Mouse (Mus musculus) hindbrain, postnatal 0 days (tissue): ENCODE measurements around the gene Crocc2. TPM values are rescaled to one million over a fixed set of nuclear protein-coding genes. Genes with fewer than 3 reads are reported as not detected.
"Not testable (repeated sequence)": the region's sequence is repeated elsewhere in the genome, so short reads cannot be mapped to it uniquely, and the experiment has no call there.

Experiments used
- ATAC-seq: fragments of 200-750 bp; cut with Nextera tagmentation; 2 replicates; pipeline ENCODE4 v1.8.0; 2017; ENCODE audit warnings: mild to moderate bottlenecking, moderate TSS enrichment, moderate library complexity
- DNase-seq: peaks from one replicate; pipeline ENCODE4 v3.0.0-alpha.2; 2015; ENCODE audit warnings: low spot score
- H3K27ac ChIP-seq: fragments of 300-500 bp; sonication (generic); 2 replicates; pipeline ENCODE4 v1.5.1; 2014; ENCODE audit warnings: mild to moderate bottlenecking
- H3K27me3 ChIP-seq: fragments of 300-500 bp; sonication (generic); 2 replicates; pipeline ENCODE4 v1.6.1; 2014; ENCODE audit warnings: low read length, mixed read lengths; ENCODE audit not compliant: insufficient read depth
- H3K36me3 ChIP-seq: fragments of 300-500 bp; sonication (generic); 2 replicates; pipeline ENCODE4 v1.6.1; 2014; ENCODE audit warnings: low read length, mixed read lengths; ENCODE audit not compliant: insufficient read depth
- H3K4me1 ChIP-seq: fragments of 300-500 bp; sonication (generic); 2 replicates; pipeline ENCODE4 v1.6.1; 2014; ENCODE audit warnings: antibody characterized with exemption, low read length, mixed read lengths; ENCODE audit not compliant: insufficient read depth
- H3K4me2 ChIP-seq: fragments of 300-500 bp; sonication (generic); 2 replicates; pipeline ENCODE4 v1.6.1; 2014; ENCODE audit warnings: low read depth, mild to moderate bottlenecking, low read length, moderate library complexity, mixed read lengths
- H3K4me3 ChIP-seq: fragments of 300-500 bp; sonication (generic); 2 replicates; pipeline ENCODE4 v1.5.1; 2014; ENCODE audit warnings: low read length
- H3K9ac ChIP-seq: fragments of 300-500 bp; sonication (generic); replicated peaks from 2 replicates; pipeline ENCODE4 v1.6.1; 2014; ENCODE audit warnings: mild to moderate bottlenecking, low read length, moderate library complexity, mixed read lengths
- H3K9me3 ChIP-seq: fragments of 300-500 bp; sonication (generic); 2 replicates; pipeline ENCODE4 v1.6.1; 2016; ENCODE audit warnings: low read length, mixed read lengths
- CTCF ChIP-seq: IDR thresholded peaks from 2 replicates; pipeline ENCODE4 v1.5.1; 2016; ENCODE audit warnings: antibody characterized with exemption, control low read depth, low read depth
- whole genome bisulfite sequencing: fragments of 180-500 bp; shearing (Covaris S2); extraction: QIAGEN DNeasy Blood & Tissue Kit; methylation state at CpG from one replicate; pipeline ENCODE4 v1.1.7; 2014; 5-methylcytosine and 5-hydroxymethylcytosine counted together
- polyA plus RNA-seq: library from polyadenylated mRNA; unstranded; fragments of >200 nt; fragmentation: Nextera tagmentation; extraction: Ambion mirVana; gene quantifications from 2 replicates; pipeline ENCODE4 v1.2.1, GENCODE M21; 2015
- total RNA-seq: library from RNA; depleted of rRNA; stranded (reverse); fragments of >200 nt; gene quantifications from 2 replicates; pipeline ENCODE4 v1.2.3, GENCODE M21; 2014

Crocc2 gene
- total and polyA plus RNA-seq, 2 experiments from 2014 or later: 0.63 to 1.1 TPM

DNA sequence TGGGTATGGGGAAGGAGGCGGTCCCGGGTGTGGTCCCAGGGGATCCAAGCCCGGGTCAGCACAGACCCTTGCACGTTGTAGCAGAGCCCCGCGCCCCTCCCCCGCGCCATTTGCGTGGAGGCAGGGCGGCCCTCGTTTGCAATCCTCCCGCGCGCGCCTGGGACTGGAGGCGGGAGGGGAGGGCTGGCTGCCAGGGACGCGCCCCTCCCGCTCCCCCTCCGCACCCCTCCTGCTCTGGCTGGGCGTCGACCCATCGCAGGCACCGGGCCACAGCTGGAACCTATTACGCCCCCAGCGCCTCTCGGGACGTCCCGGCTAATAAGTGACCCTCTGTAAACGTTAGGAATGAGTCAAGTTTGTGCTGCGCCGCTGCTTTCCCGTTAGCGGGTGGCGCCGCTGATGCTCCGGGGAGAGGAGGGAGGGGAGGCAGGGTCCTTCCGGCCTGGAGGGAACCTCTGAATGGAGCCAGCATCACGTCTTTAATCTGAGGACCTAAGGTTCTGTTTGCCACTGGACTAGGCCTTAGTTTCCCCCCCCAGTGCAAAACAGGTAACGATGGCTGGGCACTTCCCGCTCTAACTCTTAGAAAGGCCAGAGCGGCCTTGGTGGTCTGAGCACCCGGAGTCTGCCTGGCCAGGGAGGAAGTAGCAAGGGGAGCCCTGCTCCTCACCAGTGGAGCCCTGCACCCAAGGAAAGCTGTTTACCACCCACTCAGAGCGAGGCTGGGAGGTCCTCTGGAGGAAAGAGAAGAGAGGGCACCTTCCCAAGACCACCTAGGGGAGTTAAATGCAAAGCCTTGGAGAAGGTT, 8.2 kb downstream of the Crocc2 start:
- DNase-seq (peak; percentile 61), ATAC-seq (peak; percentile 66)
- TF ChIP-seq CTCF: no peak
- H3K9ac ChIP-seq: peak overlapping the region; percentile 44
- no peaks in the 10 kb centered on the region for H3K36me3 ChIP-seq
- no peak overlapping the region for H3K27ac ChIP-seq
- H3K27me3 ChIP-seq: no peaks in the 10 kb centered on the region
- H3K9me3 ChIP-seq: no peaks in the 10 kb centered on the region
- WGBS: 3% methylated on average over 40 of the region's 44 CpGs
- H3K4me1 ChIP-seq: peaks cover 11% of the 10 kb centered on the region
- H3K4me3 ChIP-seq: peak overlapping the region; percentile 33
- peak overlapping the region; percentile 84 for H3K4me2 ChIP-seq

- no peak overlapping the region for H3K27ac ChIP-seq
- no peak overlapping the region for H3K4me3 ChIP-seq
- H3K4me1 ChIP-seq: no peaks in the 10 kb centered on the region
- H3K4me2 ChIP-seq: no peak overlapping the region
- WGBS: 89% methylated on average over 7 of the region's 7 CpGs
- no peaks in the 10 kb centered on the region for H3K9me3 ChIP-seq
- DNase-seq (no peak), ATAC-seq (no peak)
- H3K36me3 ChIP-seq: no peaks in the 10 kb centered on the region
- H3K9ac ChIP-seq: no peak overlapping the region
- H3K27me3 ChIP-seq: no peaks in the 10 kb centered on the region
- no peak for TF ChIP-seq CTCF
Observed at GRCm38 (mm10) chr1:93182281-93182680, 13.8 kb downstream of the Crocc2 start.

GRCm38 (mm10) chr1:93184071-93184828, 15.7 kb downstream of the Crocc2 start:
- Histone ChIP-seq H3K4me3 (no peak overlapping the region), H3K9me3 (no peaks in the 10 kb centered on the region), H3K36me3 (no peaks in the 10 kb centered on the region), H3K4me1 (no peaks in the 10 kb centered on the region), H3K4me2 (no peak overlapping the region), H3K27me3 (no peaks in the 10 kb centered on the region), H3K9ac (no peak overlapping the region), H3K27ac (no peak overlapping the region)
- 40% methylated on average over 14 of the region's 14 CpGs for WGBS
- ATAC-seq: peak; percentile 73
- DNase-seq: peak; percentile 72
- no peak for TF ChIP-seq CTCF

- Histone ChIP-seq H3K9me3 (no peaks in the 10 kb centered on the region), H3K9ac (no peak overlapping the region), H3K4me3 (no peak overlapping the region), H3K36me3 (no peaks in the 10 kb centered on the region), H3K4me1 (no peaks in the 10 kb centered on the region), H3K27ac (no peak overlapping the region), H3K27me3 (no peaks in the 10 kb centered on the region), H3K4me2 (no peak overlapping the region)
- 0 out of 2 replicates have a peak, but pooled peaks have one; percentile 3 for ATAC-seq
- no peak for TF ChIP-seq CTCF
- WGBS: 7% methylated on average over 14 of the region's 17 CpGs
- DNase-seq: peak; percentile 36
Observed at GRCm38 (mm10) chr1:93190726-93191305, 22.3 kb downstream of the Crocc2 start.

DNA sequence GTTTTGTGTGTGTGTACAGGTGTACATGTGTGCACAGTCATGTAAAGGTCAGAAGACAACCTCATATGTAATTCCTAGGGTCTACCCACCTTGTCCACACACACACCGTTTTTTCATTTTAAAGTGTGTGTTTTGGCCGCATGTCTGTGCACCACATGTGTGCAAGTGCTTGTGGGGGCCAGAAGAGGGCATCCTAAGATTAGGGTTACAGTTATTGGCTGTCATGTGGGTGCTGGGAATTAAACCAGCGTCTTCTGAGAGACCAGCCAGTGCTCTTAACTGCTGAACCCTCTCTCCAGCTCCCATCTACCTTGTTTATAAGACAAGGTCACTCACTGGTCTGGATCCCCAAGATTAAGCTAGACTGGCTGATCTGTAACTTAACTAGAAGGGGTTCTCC, 26.4 kb downstream of the Crocc2 start:
- no peaks in the 10 kb centered on the region for H3K9me3 ChIP-seq
- H3K27ac ChIP-seq: no peak overlapping the region
- no peaks in the 10 kb centered on the region for H3K4me1 ChIP-seq
- ATAC-seq (no peak), DNase-seq (no peak)
- no peak overlapping the region for H3K4me2 ChIP-seq
- H3K4me3 ChIP-seq: no peak overlapping the region
- H3K9ac ChIP-seq: no peak overlapping the region
- no peak for TF ChIP-seq CTCF
- no peaks in the 10 kb centered on the region for H3K27me3 ChIP-seq
- H3K36me3 ChIP-seq: no peaks in the 10 kb centered on the region
- WGBS: 93% methylated on average over 3 of the region's 3 CpGs

- H3K9me3 ChIP-seq, H3K36me3 ChIP-seq, H3K9ac ChIP-seq, H3K27me3 ChIP-seq, H3K4me3 ChIP-seq, ATAC-seq, H3K27ac ChIP-seq, H3K4me1 ChIP-seq, H3K4me2 ChIP-seq, DNase-seq: not testable (repeated sequence)
- 82% methylated on average over 2 of the region's 2 CpGs for WGBS
Observed at GRCm38 (mm10) chr1:93197454-93197853, 28.9 kb downstream of the Crocc2 start.
